Mouse (Mus musculus) adrenal gland, adult 18-20 months (tissue): ENCODE results near the gene Trio. TPM values are rescaled to one million over a fixed set of nuclear protein-coding genes. Genes with fewer than 3 reads are reported as not detected.

Source experiments
- DNase-seq, 2 experiments: peaks; one replicate each; pipeline ENCODE4 v3.0.0; 2021 to 2022; ENCODE audit warnings: low spot score in 2 of 2
- total RNA-seq, 2 experiments: library from RNA; stranded (reverse); gene quantifications; 1 replicate in 1 of 2; 2 replicates in 1 of 2; pipeline ENCODE4 v1.2.3; 2021

Trio gene
- total RNA-seq, 2 experiments from 2014 or later: 45.4 to 56.8 TPM

DNA sequence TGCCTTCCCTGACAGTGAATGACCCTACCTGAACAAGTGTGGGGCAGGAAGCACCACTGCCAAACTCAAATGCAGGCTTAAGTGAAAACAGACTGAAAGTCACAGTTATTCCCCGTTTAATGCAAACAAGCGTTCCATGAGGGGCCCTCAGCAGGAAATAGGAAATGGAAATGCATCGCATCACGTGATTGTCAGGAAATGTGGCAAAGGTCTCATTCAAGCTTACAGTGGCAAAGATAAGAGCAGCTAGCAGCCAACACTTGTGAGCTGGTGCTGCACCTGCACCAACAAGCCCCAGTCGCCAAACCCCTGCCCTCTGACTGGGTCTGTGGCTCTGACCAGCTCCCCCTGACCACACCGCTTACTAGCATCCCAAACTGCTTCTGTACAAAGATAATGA, 138.7 kb downstream of the Trio start:
- no peak for DNase-seq

DNA sequence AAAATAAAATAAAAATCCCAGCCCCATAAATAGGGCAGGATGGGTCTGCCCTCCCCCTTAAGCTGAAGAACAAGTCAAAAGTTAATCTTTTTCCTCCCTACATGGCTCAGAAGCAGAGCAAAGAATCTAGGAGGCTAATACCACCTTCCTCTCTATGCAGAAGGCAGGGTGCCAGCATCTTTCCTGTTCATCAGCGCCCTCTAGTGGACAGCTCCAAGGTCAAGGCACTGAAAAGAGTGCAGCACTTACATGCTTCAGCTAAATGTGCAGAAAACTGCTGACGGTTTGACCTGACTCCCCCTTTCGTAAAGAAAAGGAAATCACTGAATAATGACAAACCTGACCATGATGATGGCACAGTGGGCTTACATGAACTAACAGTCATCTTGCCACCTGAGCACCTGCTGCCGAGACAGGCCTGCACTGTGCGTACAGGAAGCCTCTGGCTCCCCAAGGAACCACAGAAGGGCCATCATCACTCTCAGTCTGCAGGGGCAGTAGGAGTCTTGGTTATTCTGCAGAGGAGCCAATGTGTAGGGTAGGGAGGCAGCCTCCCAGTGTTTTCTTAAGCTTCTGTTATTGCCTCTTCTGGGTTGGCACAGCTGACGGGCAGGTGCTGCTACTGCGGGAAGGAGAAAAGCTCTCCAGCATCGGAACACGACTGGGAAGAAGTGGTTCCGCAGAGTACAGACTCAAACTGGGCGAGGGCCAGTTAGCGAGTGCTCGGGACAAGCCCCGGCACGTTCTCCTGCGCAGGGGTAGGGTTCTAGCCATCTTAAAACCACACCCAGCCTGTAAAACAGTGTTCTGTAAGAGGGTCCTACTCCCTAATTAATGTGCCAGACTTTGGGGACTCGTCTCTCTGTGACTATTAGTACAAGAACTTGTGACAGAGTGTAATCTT, 141.0 kb downstream of the Trio start:
- peak; percentile 79 for DNase-seq

DNA sequence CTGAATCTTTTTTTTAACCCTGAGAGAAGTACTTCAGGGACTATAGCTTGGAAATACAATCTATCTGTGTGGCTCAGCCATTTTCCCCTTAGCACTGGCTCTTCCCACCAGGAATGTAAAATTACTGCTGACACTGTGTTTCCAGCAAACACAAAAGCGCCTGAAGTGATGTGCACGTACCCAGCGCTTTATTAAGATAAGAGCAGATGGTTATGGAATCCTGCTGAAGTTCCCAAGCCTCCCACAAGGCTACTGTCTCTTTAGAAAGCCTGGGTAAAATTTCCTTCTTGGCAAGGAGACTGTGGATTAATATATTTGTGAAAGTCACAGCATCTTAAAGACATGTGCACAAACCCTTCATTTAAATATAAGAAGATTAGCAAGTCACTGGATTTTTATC, 141.8 kb downstream of the Trio start:
- no peak for DNase-seq

DNA sequence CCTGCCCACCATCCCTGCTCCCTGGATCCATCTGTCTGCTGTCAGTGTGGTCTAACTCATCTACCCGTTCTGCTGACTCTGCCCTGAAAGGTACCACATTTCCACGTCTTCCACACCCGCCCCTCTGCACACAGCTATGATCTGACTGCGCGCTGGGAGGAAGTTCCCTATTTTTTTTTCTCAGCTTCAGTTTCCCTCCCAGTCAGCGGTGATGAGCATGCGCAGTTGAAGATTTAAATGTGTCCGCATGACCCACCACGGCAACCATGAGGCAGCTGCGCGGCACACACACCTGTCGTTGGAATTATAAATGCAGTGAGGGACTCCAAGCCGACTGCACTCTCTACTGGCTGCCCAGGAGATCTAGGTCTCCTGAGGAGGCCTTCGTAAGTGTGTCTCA, 142.8 kb downstream of the Trio start:
- no peak for DNase-seq

DNA sequence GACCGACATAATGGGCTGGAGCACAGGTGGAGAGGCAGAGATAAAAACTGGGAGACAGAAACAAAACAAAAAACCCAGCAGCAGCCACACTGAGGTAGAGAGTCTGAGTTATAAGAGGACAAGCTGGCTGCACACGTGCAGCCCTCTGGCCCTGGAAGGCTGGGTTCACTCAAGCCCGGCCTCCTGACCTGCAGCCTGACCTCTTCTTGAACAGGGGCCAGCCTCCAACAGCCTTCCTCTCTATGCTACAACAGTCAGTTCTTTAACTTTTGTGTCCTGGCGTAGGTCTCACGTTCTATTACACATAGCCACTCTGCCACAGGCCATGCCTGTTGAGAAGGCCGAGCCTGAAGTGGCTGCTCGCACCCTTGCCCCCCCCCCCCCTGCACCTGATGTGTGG, 147.8 kb downstream of the Trio start:
- DNase-seq: no peak

DNA sequence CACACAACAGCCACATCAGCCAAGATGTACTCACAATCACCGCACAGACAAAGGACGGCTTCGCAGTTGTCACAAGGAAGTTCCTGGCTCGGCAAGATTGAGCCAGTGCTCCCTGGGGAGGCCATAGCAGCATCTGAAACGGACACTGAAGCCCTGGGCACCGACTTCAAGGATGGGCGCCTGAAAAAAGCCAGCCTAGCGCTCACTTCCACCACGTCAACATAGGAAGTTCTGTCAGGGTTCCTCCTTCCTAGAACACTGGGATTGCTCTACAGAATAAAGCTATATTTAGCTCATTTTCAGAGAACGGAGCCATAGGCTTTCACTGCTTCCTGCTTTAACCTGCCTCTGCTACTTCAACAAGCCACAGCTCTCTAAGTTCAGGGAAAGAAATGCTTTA, 149.3 kb downstream of the Trio start:
- no peak for DNase-seq

DNA sequence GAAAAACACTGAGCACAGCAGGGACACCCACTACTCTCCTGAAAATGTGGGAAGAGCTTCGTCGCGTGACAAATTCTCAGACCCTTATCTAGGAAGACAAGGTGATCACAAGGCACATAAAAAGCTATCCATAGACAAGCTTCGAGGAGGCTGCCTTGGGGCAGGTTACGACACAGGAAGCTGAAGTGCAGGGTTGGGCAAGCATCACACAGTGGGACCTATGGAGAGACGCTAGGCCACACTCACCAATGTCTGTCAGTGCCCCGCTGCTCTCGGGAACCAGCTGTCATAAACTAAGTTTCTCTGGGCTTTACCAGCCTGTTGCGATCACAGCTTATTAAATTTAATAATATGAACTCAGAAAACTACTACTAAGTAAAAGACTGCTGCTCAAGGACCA, 149.9 kb downstream of the Trio start:
- no peak for DNase-seq

DNA sequence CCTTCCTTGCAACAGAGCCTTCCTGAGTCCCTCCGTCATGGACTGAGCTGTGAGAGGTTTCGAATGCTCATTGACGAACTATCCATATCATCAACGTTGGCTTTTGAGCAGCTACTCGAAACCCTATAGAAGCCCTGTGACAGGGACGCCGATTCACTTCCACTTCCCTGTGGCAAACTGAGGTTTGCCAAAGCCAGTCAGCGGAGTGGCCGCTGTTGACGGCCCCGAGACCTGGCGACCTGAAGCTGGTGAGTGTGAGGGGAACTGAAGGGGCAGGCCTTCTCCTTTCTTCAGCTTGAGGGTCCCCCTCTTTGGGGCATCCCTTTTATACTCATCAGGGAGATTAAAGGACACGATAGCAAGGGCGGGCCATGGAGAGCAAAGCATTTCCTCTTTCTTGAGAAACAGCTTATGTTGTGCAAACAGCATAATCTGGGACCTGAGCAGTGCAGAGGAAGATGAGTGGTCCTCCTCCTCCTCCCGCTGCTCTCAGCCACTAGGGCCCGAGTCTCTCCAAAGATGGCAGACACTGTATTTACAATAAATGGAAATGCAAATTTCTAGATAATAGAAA, 151.8 kb downstream of the Trio start:
- DNase-seq: no peak

DNA sequence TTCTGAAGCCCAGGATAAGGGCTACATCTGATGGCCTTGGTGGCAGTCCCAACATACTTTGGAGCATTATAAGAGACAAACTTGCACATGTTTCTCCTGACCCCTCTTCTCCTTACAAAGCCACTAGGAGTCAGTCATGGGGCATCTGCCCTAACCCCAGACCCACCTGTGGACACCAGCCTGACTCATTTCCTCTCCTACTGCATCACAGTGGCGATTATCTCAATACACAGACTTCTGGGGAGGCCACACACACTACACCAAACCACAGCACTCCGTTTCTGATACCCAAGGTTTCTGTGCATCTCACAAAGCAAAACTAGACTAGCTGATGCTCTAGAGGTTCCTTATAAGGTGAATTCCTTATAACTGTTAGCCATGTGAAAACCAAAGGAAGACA, 153.4 kb downstream of the Trio start:
- no peak for DNase-seq

DNA sequence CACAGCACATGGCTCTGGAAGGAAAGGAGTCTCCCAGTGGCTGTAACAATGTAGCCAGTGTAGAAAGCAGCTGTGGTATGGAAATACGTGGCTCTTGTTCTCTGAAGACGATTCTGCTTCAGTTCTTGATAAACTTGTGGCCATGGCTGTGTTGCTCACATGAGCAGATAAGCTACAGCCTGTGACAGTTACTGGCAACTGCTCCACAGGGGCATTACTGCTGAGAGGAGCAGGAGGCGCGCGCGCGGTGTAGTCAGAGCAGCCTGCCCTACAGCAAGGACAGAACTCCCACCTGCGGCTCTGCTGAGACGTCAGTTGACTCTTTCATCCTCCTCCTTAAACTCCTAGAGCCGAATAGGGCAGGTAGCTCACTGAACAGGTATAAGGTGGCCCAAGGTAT, 153.9 kb downstream of the Trio start:
- no peak for DNase-seq

DNA sequence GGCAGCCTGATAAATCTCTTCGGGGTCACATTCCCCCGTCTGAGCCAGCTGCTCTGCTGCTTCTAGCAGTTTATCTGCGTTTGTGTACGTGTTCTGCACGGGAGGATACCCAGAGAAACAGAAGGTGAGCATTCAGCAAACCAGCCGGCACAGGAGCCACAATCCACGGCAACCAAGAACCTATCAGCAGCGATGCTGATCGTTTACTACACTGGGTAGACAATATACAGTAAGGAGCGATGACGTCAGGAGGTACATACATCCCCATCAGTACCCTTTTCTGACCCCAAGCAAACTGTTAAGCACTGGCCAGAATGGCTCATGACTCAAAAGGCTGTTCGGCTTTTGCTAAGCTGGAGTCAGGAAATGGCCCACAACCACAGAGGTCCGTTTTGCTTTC, 154.4 kb downstream of the Trio start:
- no peak for DNase-seq

DNA sequence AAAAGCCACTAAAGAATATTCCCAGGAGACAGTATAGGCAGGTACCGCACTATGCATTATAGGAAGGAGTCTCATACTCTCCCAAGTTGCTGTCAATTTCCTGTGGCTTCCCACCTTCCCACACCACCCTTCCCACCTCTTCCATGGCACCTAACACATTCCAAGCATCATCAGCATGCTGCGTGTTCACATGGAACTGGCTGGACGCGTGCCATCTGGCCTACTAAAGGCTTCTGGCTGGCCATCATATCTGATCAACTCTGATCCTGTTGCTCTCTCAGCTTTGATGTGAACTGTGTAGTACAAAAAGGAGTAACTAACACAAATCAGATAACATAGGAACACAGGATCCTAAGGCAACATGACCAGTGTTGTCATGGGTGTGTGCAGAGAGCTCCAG, 156.6 kb downstream of the Trio start:
- no peak for DNase-seq

DNA sequence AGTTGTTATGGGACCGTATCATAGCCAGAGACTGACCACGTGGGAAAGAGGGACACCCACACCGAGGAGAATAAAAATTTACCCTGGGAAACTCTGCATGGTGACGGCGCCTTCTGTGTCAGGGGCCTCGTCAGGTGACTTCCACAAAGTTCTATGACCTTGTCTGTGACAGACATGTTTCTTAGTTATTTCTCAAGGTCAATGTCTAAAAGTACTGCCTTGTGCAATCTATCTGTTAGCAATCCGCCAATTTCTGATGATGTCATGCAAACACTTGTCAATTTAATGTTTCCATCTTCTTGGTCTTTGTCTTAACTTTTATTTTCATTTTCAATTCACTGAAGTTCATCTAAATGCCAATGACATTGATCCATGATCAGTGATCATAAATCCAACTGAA, 157.8 kb downstream of the Trio start:
- no peak for DNase-seq

DNA sequence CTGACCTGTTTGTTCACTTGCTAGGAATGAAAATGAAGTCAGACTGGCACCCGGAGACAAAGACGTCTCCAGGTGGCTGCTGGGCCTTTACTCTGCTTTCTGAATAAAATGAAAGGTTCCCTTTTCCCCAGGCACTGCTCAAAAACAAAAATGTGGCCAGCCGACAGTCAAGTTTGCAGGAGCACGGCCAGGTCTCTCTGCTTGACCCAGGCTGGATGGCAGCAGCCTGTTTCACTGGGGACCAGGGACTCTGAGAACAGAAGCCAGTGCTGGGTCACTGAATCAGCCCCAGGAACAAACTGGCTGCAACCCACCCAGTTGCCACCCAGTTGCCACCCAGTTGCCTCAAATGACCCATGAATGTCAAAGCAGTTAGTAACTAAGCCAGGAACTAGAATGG, 159.2 kb downstream of the Trio start:
- DNase-seq: no peak

DNA sequence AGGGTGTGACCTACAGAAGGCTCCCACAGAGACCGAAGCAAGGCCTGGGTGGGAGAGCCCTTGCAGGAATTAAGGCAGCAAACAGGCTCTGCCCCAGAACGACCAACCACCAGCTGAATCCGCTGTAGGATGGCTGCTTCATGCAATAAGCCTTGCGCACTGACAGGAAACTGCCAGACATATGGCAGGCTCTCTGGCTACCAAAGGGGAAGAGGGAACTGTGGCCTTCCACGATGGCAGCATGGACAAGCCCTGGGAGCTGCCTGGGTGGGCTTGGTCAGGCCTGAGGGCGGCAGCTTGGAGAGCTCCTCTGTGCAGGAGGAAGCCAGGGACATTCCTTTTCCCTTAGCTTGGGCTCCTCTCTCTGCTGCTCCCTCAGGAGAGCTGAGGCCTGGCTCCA, 159.6 kb downstream of the Trio start:
- no peak for DNase-seq

DNA sequence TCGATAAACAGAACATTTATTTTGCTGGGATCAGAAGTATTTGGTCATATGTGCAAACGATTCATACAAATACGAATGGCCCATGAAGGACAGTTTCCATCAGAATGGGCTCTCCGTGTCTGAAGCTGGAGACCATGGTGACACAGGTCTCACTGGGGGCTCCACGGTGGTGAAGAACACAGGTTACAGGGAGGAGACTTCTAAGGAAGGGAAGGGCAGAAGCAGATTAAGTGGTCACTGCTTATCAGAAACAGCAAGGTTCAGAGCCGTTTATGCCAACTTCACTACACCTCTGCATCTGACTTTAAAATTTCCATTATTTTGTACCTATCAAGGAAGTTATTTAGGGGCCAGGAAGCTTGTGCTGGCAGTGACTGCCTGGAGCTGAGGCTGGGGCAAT, 161.3 kb downstream of the Trio start:
- no peak for DNase-seq

DNA sequence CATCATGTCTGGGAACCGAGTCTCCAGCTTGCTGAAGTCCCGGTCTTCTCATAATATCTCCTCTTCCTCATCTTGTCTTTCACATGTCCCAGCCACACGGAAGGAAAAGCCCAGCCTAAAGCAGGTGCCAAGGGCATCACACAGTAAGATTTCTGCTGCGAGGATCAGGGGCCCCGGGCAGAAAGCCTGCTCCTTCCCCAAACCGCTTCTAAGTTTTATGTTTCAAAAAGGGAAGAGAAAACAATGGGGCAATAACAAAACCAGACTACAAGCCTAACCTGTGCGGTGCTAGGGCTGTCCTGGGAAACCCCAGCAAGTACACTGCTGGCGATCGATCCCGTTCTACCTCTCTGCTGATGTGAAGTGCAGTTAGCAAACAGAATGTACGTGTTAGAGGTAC, 162.7 kb downstream of the Trio start:
- no peak for DNase-seq

DNA sequence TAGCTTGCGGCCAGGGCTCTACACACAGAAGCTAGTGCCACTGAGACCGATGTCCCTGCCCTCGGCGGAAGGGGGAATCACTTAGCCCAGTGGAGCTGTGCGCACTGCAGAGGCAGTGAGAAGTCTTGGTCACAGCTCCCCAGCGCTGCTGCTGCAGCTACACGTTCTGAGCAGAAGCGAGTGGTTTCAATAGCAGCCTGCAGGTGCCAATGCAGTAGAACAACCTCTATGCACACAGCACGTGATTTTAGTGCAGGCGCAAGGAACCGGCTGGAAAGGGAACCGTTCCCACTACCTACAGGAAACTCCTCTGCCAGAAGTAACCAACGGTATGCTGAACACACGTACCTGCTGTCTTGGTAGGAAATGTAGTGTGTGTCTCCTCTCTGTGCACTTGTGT, 165.2 kb downstream of the Trio start:
- no peak for DNase-seq

DNA sequence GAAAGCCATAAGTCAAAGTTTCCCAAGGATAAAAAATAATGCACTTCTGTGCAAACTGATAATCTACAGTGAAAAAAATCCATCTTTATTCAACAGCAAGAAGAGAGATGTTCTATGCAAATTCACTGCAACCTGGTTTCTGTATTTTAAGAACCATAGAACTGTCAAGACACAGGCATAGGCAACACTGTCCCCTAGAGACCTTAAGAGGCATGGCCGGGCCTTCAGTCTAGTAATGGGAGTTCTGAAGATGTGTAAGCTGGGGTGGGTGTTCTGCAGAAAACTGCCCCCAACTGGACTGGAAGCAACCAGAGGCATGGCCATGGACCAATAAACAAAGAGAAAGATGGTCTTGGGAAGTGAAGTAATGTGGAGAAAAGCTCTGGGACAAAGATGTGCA, 166.1 kb downstream of the Trio start:
- DNase-seq: no peak

DNA sequence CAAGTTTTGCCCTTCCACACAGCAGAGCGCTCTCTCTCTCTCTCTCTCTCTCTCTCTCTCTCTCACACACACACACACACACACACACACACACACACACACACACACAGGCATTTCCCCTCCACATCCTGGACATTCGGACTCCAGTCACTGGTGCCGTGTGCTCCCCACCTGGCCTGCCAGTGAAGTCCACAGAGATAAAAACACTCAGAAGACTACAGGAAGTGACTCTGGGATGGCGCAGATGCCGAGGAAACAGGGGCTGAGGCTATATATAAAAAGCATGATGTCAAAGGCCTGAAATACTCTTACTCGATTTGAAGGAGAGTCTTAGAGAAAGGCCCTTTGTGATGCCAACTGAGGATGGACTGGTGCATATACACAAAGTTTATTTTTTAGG, 166.5 kb downstream of the Trio start:
- no peak for DNase-seq

DNA sequence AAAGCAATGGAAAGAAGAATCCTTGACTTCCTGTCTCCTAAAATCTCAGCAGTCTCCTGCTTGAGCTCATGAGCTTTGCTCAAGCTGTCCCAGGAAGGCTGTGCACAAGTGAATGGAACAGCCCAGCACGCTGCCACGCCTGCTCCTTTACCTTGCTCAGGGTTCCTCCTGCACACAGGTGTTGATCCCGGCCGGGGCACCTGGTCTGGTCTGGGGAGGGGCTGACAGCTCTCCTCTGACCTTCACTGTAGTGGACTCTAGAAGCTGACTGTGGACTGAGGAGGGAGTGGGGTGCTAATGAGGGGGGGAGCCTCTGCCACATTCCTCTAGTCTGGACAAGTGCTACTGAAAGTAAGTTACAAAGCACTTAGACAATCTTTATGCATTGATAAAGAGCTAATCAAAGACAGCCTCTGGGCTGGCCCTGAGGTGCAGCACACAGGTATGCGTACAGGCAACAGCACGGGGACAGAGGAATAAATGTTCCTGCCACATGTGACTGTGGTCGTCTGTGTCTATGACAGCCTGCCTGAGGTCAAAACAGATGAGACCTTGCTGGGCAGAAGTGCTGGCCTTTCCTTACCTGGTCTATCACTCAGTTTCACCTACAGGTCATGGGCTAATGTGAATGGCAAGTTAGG, 167.3 kb downstream of the Trio start:
- DNase-seq: no peak

DNA sequence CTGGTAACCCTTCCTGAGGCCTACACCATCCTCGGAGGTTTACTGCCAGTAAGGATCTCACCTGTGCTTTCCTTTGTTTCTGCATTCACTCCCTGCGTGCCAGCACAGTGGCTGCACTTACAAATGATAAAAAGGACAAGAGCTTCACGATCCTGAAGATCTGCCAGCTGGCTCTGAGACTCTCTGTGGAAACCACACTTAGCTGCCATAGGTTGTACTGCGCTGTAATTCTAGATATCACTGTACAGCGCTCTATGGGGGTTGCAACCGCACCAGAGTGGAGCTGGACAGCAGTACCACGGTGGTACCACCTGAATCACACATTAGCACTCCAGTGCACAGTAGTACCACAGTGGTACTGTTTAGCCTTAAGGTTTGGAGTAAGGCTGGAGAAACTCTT, 168.4 kb downstream of the Trio start:
- no peak for DNase-seq
